Mouse (Mus musculus): ENCODE data around the gene Fabp6. TPM values are rescaled to one million over a fixed set of nuclear protein-coding genes. Genes with fewer than 3 reads are reported as not detected.

Gene Fabp6
- total and polyA plus RNA-seq, 3 experiments: not detected

DNA sequence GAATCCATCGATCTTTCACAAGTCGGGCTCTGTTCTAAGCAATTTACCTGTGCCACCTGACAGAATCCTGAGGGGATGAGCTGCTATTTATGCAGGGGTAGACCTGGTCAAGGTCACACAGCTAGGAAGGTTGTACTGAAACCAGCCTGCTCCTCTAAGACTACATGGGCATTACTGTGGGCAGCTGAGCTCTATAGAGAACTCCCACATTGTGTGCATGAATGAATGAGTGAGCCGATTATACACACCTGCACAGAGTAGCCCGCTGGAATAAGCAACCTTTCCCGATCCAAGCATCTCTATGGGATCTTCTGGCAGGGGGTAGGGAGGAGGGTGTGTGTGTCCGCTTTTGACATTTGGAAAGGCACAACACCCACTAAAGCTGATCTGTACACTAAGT is 31.8 kb upstream of the Fabp6 start:
- Histone ChIP-seq H3K27me3 (ENCODE audit: insufficient read depth, low read length) (peaks cover 7% of the 10 kb centered on the region), H3K4me3 (ENCODE audit: low read depth, low read length) (no peak overlapping the region), H3K9me3 (replicated peaks) (no peaks in the 10 kb centered on the region), H3K36me3 (replicated peaks) (no peaks in the 10 kb centered on the region), H3K4me1 (ENCODE audit: insufficient read depth, low read depth, low read length) (no peaks in the 10 kb centered on the region)
- DNase-seq (ENCODE audit: low spot score): no peak
- no peak for ATAC-seq (ENCODE audit: extremely low read depth, insufficient number of reproducible peaks, low FRiP score, poor library complexity, severe bottlenecking)
- no peak for TF ChIP-seq TAL1 (conservative IDR thresholded peaks at IDR 0.05; ENCODE audit: low read depth, low read length)

GRCm38 (mm10) chr11:43632566-43632965 is 31.2 kb upstream of the Fabp6 start:
- Histone ChIP-seq H3K4me3 (ENCODE audit: low read depth, low read length) (no peak overlapping the region), H3K4me1 (ENCODE audit: insufficient read depth, low read depth, low read length) (no peaks in the 10 kb centered on the region), H3K36me3 (replicated peaks) (no peaks in the 10 kb centered on the region), H3K9me3 (replicated peaks) (no peaks in the 10 kb centered on the region), H3K27me3 (ENCODE audit: insufficient read depth, low read length) (peaks cover 6% of the 10 kb centered on the region)
- DNase-seq (ENCODE audit: low spot score) (no peak), ATAC-seq (ENCODE audit: extremely low read depth, insufficient number of reproducible peaks, low FRiP score, poor library complexity, severe bottlenecking) (no peak)
- TF ChIP-seq POLR2AphosphoS5 (IDR thresholded peaks at IDR 0.05; ENCODE audit: insufficient replicate concordance, low read depth, low read length) (no peak), TAL1 (conservative IDR thresholded peaks at IDR 0.05; ENCODE audit: low read depth, low read length) (no peak), GATA2 (IDR thresholded peaks at IDR 0.05; ENCODE audit: borderline replicate concordance, low read depth, low read length) (no peak), CTCF (IDR thresholded peaks at IDR 0.05; ENCODE audit: low read depth, low read length) (no peak), GATA1 (IDR thresholded peaks at IDR 0.05; ENCODE audit: borderline replicate concordance, low read length) (no peak)

- H3K27me3 ChIP-seq (ENCODE audit: insufficient read depth, low read length): peaks cover 4% of the 10 kb centered on the region
- no peak for ATAC-seq (ENCODE audit: extremely low read depth, insufficient number of reproducible peaks, low FRiP score, poor library complexity, severe bottlenecking)
- H3K4me1 ChIP-seq (ENCODE audit: insufficient read depth, low read depth, low read length): no peaks in the 10 kb centered on the region
- no peaks in the 10 kb centered on the region for H3K36me3 ChIP-seq (replicated peaks)
- DNase-seq (ENCODE audit: low spot score): no peak
- TF ChIP-seq TAL1 (conservative IDR thresholded peaks at IDR 0.05; ENCODE audit: low read depth, low read length) (no peak), GATA1 (IDR thresholded peaks at IDR 0.05; ENCODE audit: borderline replicate concordance, low read length) (no peak), POLR2AphosphoS5 (IDR thresholded peaks at IDR 0.05; ENCODE audit: insufficient replicate concordance, low read depth, low read length) (no peak), CTCF (IDR thresholded peaks at IDR 0.05; ENCODE audit: low read depth, low read length) (no peak), GATA2 (IDR thresholded peaks at IDR 0.05; ENCODE audit: borderline replicate concordance, low read depth, low read length) (no peak)
- no peaks in the 10 kb centered on the region for H3K9me3 ChIP-seq (replicated peaks)
- no peak overlapping the region for H3K4me3 ChIP-seq (ENCODE audit: low read depth, low read length)
Measured at GRCm38 (mm10) chr11:43631645-43632044, 30.3 kb upstream of the Fabp6 start.

- no peak for TF ChIP-seq POLR2AphosphoS5 (IDR thresholded peaks at IDR 0.05; ENCODE audit: insufficient replicate concordance, low read depth, low read length)
- TF ChIP-seq GATA2 (IDR thresholded peaks at IDR 0.05; ENCODE audit: borderline replicate concordance, low read depth, low read length): no peak
- TF ChIP-seq GATA1 (IDR thresholded peaks at IDR 0.05; ENCODE audit: borderline replicate concordance, low read length): no peak
- TF ChIP-seq CTCF (IDR thresholded peaks at IDR 0.05; ENCODE audit: low read depth, low read length): no peak
- Histone ChIP-seq H3K4me1 (ENCODE audit: insufficient read depth, low read depth, low read length) (no peaks in the 10 kb centered on the region), H3K4me3 (ENCODE audit: low read depth, low read length) (no peak overlapping the region), H3K9me3 (replicated peaks) (no peaks in the 10 kb centered on the region), H3K36me3 (replicated peaks) (no peaks in the 10 kb centered on the region), H3K27me3 (ENCODE audit: insufficient read depth, low read length) (0 out of 2 replicates have a peak, but pooled peaks cover 3% of the 10 kb centered on the region)
- ATAC-seq (ENCODE audit: extremely low read depth, insufficient number of reproducible peaks, low FRiP score, poor library complexity, severe bottlenecking) (no peak), DNase-seq (ENCODE audit: low spot score) (no peak)
Measured at GRCm38 (mm10) chr11:43626927-43627645, 25.7 kb upstream of the Fabp6 start.

DNA sequence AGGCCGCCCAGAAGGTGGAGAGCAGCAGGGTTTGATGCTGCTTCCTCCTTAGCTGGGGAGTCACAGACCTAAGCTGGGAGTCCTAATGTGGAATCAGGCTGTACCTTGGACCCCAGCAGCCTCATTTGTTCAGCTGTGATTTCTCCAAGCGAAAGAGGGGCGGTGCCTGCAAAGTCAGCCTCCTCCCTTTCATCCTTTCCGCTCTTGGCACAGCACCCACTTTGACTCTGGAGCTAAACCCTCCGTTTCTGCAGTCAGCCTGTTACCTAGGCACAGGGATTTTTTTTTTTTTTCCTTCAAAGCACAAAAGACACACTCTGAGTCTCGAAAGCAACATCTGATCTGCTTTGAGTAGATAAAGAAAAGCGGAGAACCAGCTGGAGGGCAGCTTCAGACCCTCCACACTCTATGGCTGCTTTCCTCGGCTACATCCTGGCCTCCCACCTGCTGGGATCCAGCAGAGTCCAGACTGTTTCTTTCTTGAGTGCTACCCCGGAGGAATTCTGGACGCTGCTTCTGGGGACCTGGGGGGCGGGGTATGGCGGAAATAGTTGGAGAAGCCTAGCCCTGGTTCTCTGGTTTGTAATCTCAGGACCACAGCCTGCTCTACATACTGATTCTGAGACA is 25.1 kb upstream of the Fabp6 start:
- Histone ChIP-seq H3K4me3 (ENCODE audit: low read depth, low read length) (no peak overlapping the region), H3K9me3 (replicated peaks) (no peaks in the 10 kb centered on the region), H3K4me1 (ENCODE audit: insufficient read depth, low read depth, low read length) (no peaks in the 10 kb centered on the region), H3K36me3 (replicated peaks) (no peaks in the 10 kb centered on the region), H3K27me3 (ENCODE audit: insufficient read depth, low read length) (0 out of 2 replicates have a peak, but pooled peaks cover 3% of the 10 kb centered on the region)
- TF ChIP-seq POLR2AphosphoS5 (IDR thresholded peaks at IDR 0.05; ENCODE audit: insufficient replicate concordance, low read depth, low read length): no peak
- TF ChIP-seq GATA1 (IDR thresholded peaks at IDR 0.05; ENCODE audit: borderline replicate concordance, low read length): no peak
- no peak for TF ChIP-seq TAL1 (conservative IDR thresholded peaks at IDR 0.05; ENCODE audit: low read depth, low read length)
- TF ChIP-seq GATA2 (IDR thresholded peaks at IDR 0.05; ENCODE audit: borderline replicate concordance, low read depth, low read length): no peak
- TF ChIP-seq CTCF (IDR thresholded peaks at IDR 0.05; ENCODE audit: low read depth, low read length): no peak
- DNase-seq (ENCODE audit: low spot score) (no peak), ATAC-seq (ENCODE audit: extremely low read depth, insufficient number of reproducible peaks, low FRiP score, poor library complexity, severe bottlenecking) (no peak)

- Histone ChIP-seq H3K9me3 (replicated peaks) (no peaks in the 10 kb centered on the region), H3K4me1 (ENCODE audit: insufficient read depth, low read depth, low read length) (no peaks in the 10 kb centered on the region), H3K36me3 (replicated peaks) (no peaks in the 10 kb centered on the region), H3K27me3 (ENCODE audit: insufficient read depth, low read length) (0 out of 2 replicates have a peak, but pooled peaks cover 3% of the 10 kb centered on the region), H3K4me3 (ENCODE audit: low read depth, low read length) (no peak overlapping the region)
- TF ChIP-seq GATA1 (IDR thresholded peaks at IDR 0.05; ENCODE audit: borderline replicate concordance, low read length): no peak
- TF ChIP-seq TAL1 (conservative IDR thresholded peaks at IDR 0.05; ENCODE audit: low read depth, low read length): no peak
- TF ChIP-seq CTCF (IDR thresholded peaks at IDR 0.05; ENCODE audit: low read depth, low read length): no peak
- no peak for TF ChIP-seq GATA2 (IDR thresholded peaks at IDR 0.05; ENCODE audit: borderline replicate concordance, low read depth, low read length)
- DNase-seq (ENCODE audit: low spot score) (no peak), ATAC-seq (ENCODE audit: extremely low read depth, insufficient number of reproducible peaks, low FRiP score, poor library complexity, severe bottlenecking) (no peak)
Measured at GRCm38 (mm10) chr11:43624341-43624740, 23.0 kb upstream of the Fabp6 start.

Data from G1E (cell line).